Mouse (Mus musculus): Measurements from ENCODE around the gene Rph3a. TPM values are rescaled to one million over a fixed set of nuclear protein-coding genes. Genes with fewer than 3 reads are reported as not detected.

Rph3a gene
- polyA plus RNA-seq, 1 experiment from 2014 or later: not detected

DNA sequence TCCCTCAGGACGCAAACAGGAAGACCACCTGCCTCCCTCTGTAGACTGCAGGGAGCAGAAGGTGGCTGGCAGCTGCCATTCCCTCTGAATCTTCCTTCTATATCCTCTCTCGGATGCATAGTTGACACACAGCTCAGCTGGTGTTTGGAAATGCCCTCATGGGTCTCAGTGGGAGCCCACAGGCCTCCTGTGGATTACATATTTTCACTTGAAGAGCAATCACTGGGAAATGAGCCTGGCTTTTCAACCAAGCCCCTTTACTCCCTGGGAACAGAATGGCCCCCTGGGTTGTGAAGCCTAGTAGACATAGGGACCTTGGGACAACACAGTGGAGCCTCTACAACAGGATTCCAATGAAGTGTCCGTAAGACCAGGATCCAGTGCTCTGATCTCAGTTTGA lies 33.8 kb downstream of the Rph3a start:
- ATAC-seq (ENCODE audit: insufficient read depth) (no peak), DNase-seq (no peak)
- no peak for TF ChIP-seq CTCF (IDR thresholded peaks at IDR 0.05; ENCODE audit: low read depth)
- H3K9ac ChIP-seq: no peak overlapping the region
- WGBS: 38% methylated on average over 3 of the region's 3 CpGs
- H3K9me3 ChIP-seq (ENCODE audit: low read depth, low read length): no peaks in the 10 kb centered on the region
- no peaks in the 10 kb centered on the region for H3K4me1 ChIP-seq (ENCODE audit: insufficient read depth)
- H3K27me3 ChIP-seq (ENCODE audit: insufficient read depth, low read length): no peaks in the 10 kb centered on the region
- H3K4me3 ChIP-seq (ENCODE audit: low read depth, low read length): no peak overlapping the region
- no peak overlapping the region for H3K4me2 ChIP-seq
- no peaks in the 10 kb centered on the region for H3K36me3 ChIP-seq (ENCODE audit: insufficient read depth)
- no peak overlapping the region for H3K27ac ChIP-seq (ENCODE audit: low read depth)

GRCm38 (mm10) chr5:120974522-120974921 lies 35.4 kb downstream of the Rph3a start:
- TF ChIP-seq CTCF (IDR thresholded peaks at IDR 0.05; ENCODE audit: low read depth): no peak
- no peak for ATAC-seq (ENCODE audit: insufficient read depth)
- Histone ChIP-seq H3K4me2 (no peak overlapping the region), H3K4me3 (ENCODE audit: low read depth, low read length) (no peak overlapping the region), H3K9ac (no peak overlapping the region), H3K9me3 (ENCODE audit: low read depth, low read length) (no peaks in the 10 kb centered on the region), H3K27me3 (ENCODE audit: insufficient read depth, low read length) (no peaks in the 10 kb centered on the region), H3K4me1 (ENCODE audit: insufficient read depth) (no peaks in the 10 kb centered on the region), H3K36me3 (ENCODE audit: insufficient read depth) (no peaks in the 10 kb centered on the region), H3K27ac (ENCODE audit: low read depth) (no peak overlapping the region)
- WGBS: 41% methylated on average over 8 of the region's 8 CpGs
- no peak for DNase-seq

DNA sequence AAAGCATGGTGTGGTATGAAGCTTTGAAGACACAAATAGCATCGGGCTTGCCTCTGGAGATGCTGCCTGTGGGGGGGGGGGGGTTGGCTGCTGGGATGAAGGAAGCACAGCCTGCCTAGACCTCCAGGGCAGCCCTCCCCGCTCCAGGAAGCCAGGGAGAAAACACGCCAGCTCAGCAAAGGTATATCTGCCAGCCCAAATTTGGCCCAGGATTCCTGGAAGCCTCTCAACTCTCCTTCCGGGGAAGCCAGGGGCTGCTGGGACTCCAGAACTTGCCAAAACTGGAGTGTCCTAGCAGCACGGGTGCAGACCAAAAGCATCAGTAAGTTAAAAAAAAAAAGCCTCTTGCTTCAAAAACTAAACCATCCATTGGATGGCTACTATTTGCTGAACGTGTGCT lies 37.6 kb downstream of the Rph3a start:
- TF ChIP-seq CTCF (IDR thresholded peaks at IDR 0.05; ENCODE audit: low read depth): no peak
- no peak overlapping the region for H3K4me3 ChIP-seq (ENCODE audit: low read depth, low read length)
- ATAC-seq (ENCODE audit: insufficient read depth): no peak
- H3K4me2 ChIP-seq: no peak overlapping the region
- H3K27ac ChIP-seq (ENCODE audit: low read depth): no peak overlapping the region
- H3K9ac ChIP-seq: no peak overlapping the region
- WGBS: 60% methylated on average over 6 of the region's 6 CpGs
- no peaks in the 10 kb centered on the region for H3K4me1 ChIP-seq (ENCODE audit: insufficient read depth)
- H3K36me3 ChIP-seq (ENCODE audit: insufficient read depth): no peaks in the 10 kb centered on the region
- no peaks in the 10 kb centered on the region for H3K27me3 ChIP-seq (ENCODE audit: insufficient read depth, low read length)
- H3K9me3 ChIP-seq (ENCODE audit: low read depth, low read length): no peaks in the 10 kb centered on the region
- DNase-seq: no peak

- H3K27me3 ChIP-seq (ENCODE audit: insufficient read depth, low read length): no peaks in the 10 kb centered on the region
- no peak overlapping the region for H3K9ac ChIP-seq
- H3K27ac ChIP-seq (ENCODE audit: low read depth): no peak overlapping the region
- H3K9me3 ChIP-seq (ENCODE audit: low read depth, low read length): no peaks in the 10 kb centered on the region
- no peak overlapping the region for H3K4me3 ChIP-seq (ENCODE audit: low read depth, low read length)
- no peaks in the 10 kb centered on the region for H3K36me3 ChIP-seq (ENCODE audit: insufficient read depth)
- no peak for DNase-seq
- H3K4me1 ChIP-seq (ENCODE audit: insufficient read depth): no peaks in the 10 kb centered on the region
- ATAC-seq (ENCODE audit: insufficient read depth): no peak
- H3K4me2 ChIP-seq: no peak overlapping the region
- TF ChIP-seq CTCF (IDR thresholded peaks at IDR 0.05; ENCODE audit: low read depth): no peak
- 86% methylated on average over 1 of the region's 1 CpGs for WGBS
These were observed 38.6 kb downstream of the Rph3a start for GRCm38 (mm10) chr5:120971326-120971725.

DNA sequence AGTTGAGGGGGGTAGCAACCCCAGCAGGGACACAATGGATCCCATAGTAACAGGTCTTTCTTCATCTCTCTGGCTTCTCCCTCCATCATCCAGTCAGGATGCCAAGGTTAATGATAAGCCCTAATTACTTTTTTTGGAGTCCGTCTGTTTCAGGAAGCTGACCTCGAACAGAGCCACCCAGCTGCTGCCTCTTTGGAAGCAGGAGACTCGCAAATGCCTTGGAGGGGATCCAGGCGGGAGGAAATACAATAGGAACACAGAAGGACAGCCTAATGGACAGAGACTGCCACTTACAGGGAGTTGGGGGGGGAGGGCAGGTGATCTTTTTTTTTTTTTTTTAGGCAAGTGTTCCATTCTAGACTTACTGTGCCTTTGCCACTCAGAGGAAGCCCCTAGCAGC lies 40.2 kb downstream of the Rph3a start:
- H3K4me3 ChIP-seq (ENCODE audit: low read depth, low read length): no peak overlapping the region
- no peak for TF ChIP-seq CTCF (IDR thresholded peaks at IDR 0.05; ENCODE audit: low read depth)
- H3K27ac ChIP-seq (ENCODE audit: low read depth): no peak overlapping the region
- no peaks in the 10 kb centered on the region for H3K9me3 ChIP-seq (ENCODE audit: low read depth, low read length)
- ATAC-seq (ENCODE audit: insufficient read depth) (no peak), DNase-seq (no peak)
- 47% methylated on average over 4 of the region's 4 CpGs for WGBS
- no peaks in the 10 kb centered on the region for H3K36me3 ChIP-seq (ENCODE audit: insufficient read depth)
- no peaks in the 10 kb centered on the region for H3K27me3 ChIP-seq (ENCODE audit: insufficient read depth, low read length)
- H3K4me1 ChIP-seq (ENCODE audit: insufficient read depth): no peaks in the 10 kb centered on the region
- no peak overlapping the region for H3K9ac ChIP-seq
- no peak overlapping the region for H3K4me2 ChIP-seq

GRCm38 (mm10) chr5:120968799-120969198 lies 41.1 kb downstream of the Rph3a start:
- 84% methylated on average over 8 of the region's 8 CpGs for WGBS
- Histone ChIP-seq H3K27me3 (ENCODE audit: insufficient read depth, low read length) (no peaks in the 10 kb centered on the region), H3K36me3 (ENCODE audit: insufficient read depth) (no peaks in the 10 kb centered on the region), H3K27ac (ENCODE audit: low read depth) (no peak overlapping the region), H3K9me3 (ENCODE audit: low read depth, low read length) (no peaks in the 10 kb centered on the region), H3K9ac (no peak overlapping the region), H3K4me2 (no peak overlapping the region), H3K4me1 (ENCODE audit: insufficient read depth) (no peaks in the 10 kb centered on the region), H3K4me3 (ENCODE audit: low read depth, low read length) (no peak overlapping the region)
- TF ChIP-seq CTCF (IDR thresholded peaks at IDR 0.05; ENCODE audit: low read depth): no peak
- no peak for DNase-seq
- no peak for ATAC-seq (ENCODE audit: insufficient read depth)

GRCm38 (mm10) chr5:120968134-120968532 lies 41.8 kb downstream of the Rph3a start:
- no peaks in the 10 kb centered on the region for H3K4me1 ChIP-seq (ENCODE audit: insufficient read depth)
- H3K9me3 ChIP-seq (ENCODE audit: low read depth, low read length): no peaks in the 10 kb centered on the region
- WGBS: 60% methylated on average over 4 of the region's 4 CpGs
- H3K36me3 ChIP-seq (ENCODE audit: insufficient read depth): no peaks in the 10 kb centered on the region
- DNase-seq (no peak), ATAC-seq (ENCODE audit: insufficient read depth) (no peak)
- H3K4me3 ChIP-seq (ENCODE audit: low read depth, low read length): no peak overlapping the region
- H3K4me2 ChIP-seq: no peak overlapping the region
- H3K9ac ChIP-seq: no peak overlapping the region
- H3K27ac ChIP-seq (ENCODE audit: low read depth): no peak overlapping the region
- H3K27me3 ChIP-seq (ENCODE audit: insufficient read depth, low read length): no peaks in the 10 kb centered on the region
- no peak for TF ChIP-seq CTCF (IDR thresholded peaks at IDR 0.05; ENCODE audit: low read depth)

All from lung, embryonic 14.5 days (tissue).